Mouse (Mus musculus) bone marrow, adult 2 months (tissue): ENCODE measurements around the gene Glrx.

Experiments
- CTCF ChIP-seq: fragments of 200-500 bp; IDR thresholded peaks from 2 replicates; pipeline ENCODE4 v1.5.1; 2011; ENCODE audit warnings: low read length, control low read depth; ENCODE audit not compliant: control insufficient read depth, insufficient read depth
- POLR2A ChIP-seq: fragments of 200-500 bp; IDR thresholded peaks from 2 replicates; pipeline ENCODE4 v1.6.1; 2011; ENCODE audit warnings: low read depth, mild to moderate bottlenecking, control low read depth, low read length, borderline replicate concordance; ENCODE audit not compliant: control insufficient read depth

DNA sequence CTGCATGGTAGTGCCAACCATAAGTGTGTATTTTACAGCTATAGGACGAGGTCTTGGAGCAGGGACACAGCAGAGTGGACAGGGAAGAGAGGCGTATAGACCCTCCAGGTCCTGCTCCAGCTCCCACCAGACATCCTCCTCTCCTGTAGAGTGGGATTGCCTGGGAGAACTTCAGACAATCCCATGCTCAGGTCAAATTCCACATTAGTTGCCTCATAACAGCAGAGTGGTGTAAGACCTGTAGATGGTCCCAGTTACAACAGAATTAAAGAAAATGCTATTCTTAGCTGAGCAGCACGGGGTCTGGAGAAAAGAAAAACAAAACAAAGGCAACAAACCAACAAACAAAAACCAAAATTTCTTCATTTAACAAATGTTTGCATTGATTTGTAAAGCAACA lies 2.3 kb downstream of the Glrx start:
- TF ChIP-seq POLR2A (no peak), CTCF (no peak)
